Mouse (Mus musculus): ENCODE measurements around the gene Dmd.

DNA sequence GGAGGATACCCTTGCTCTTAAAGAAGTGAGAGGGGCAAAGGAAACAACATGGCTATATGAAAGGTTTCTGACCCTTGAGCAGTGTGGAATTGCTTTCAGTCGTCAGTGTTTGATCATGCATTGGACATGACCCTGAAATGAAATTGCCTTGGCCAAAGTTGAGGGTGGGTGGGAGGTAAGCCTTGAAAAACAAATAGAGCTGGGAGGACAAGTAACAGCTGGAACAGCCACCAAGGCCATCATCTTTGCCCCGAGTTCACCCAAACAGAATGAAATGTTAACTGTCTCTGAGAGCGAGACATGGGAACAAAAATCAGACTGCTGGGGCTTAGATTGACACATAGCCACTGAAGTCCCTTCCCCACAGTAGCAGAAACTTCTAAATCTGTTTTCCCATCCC is 2100.9 kb downstream of the Dmd start:
- no peak for TF ChIP-seq POLR2A (IDR thresholded peaks at IDR 0.05; ENCODE audit: insufficient read depth, low read depth, low read length)
- TF ChIP-seq CTCF (IDR thresholded peaks at IDR 0.05; ENCODE audit: insufficient read depth, low read depth, low read length), result no peak

Data from olfactory bulb, adult 2 months (tissue).